ENCODE assay signal across 9 mouse cellular contexts in genomic region chr10:77606855-77607254, GRCm38 (mm10). TPM values are rescaled to one million over a fixed set of nuclear protein-coding genes. Genes with fewer than 3 reads are reported as not detected.
DNase-seq lines count a peak whose midpoint lies in the region; ATAC-seq and TF ChIP-seq lines count a peak whose summit lies in the region.
"Had no signal": no experiment of that assay in that cellular context is flagged by ENCODE, and none has a peak within 500 bp of the region (broad histone marks: within the 10 kb centered on the region; RNA-seq: fewer than 3 reads in every experiment).

No protein-coding gene starts in this region.

- peak; percentile 5 for ATAC-seq in embryonic facial prominence, embryonic 14.5 days (ENCODE audit: low read depth)
- ATAC-seq in intestine, postnatal 0 days = peak; percentile 3; the same call in 1 of the 2 replicates

- peak; percentile 30 to 36 for DNase-seq in spleen, postnatal 36 days (ENCODE audit: low spot score in 2 of 2)
- no peak for DNase-seq in spleen, postnatal 10 days (ENCODE audit: low spot score in 2 of 2)
- no peak for DNase-seq in embryonic facial prominence, embryonic 14.5 days (ENCODE audit: low spot score)
- peak; percentile 82 for DNase-seq in naive thymus-derived CD4-positive, alpha-beta T cell, adult 2 months (ENCODE audit: low read depth)
- no peak for DNase-seq in c-Kit-positive CD71-positive TER-119-positive erythroid progenitor cells, embryonic 14.5 days (ENCODE audit: low spot score)
- no peak for DNase-seq in urinary bladder, postnatal 36 days (ENCODE audit: low spot score in 2 of 2)
- DNase-seq in adrenal gland, adult 2 months = no peak

- no peaks in the 10 kb centered on the region for H3K27me3 ChIP-seq in embryonic facial prominence, embryonic 14.5 days (replicated peaks; ENCODE audit: control insufficient read depth, insufficient read depth, low read length)
- H3K27me3 ChIP-seq in intestine, postnatal 0 days (replicated peaks; ENCODE audit: control insufficient read depth, insufficient read depth, low read length) = no peaks in the 10 kb centered on the region

- peak overlapping the region; percentile 97 for H3K27ac ChIP-seq in embryonic facial prominence, embryonic 14.5 days (replicated peaks; ENCODE audit: low read depth, low read length)
- H3K27ac ChIP-seq in intestine, postnatal 0 days (ENCODE audit: low read depth, low read length) = peak overlapping the region; percentile 98

- H3K4me1 ChIP-seq in embryonic facial prominence, embryonic 14.5 days (ENCODE audit: control insufficient read depth, insufficient read depth, low read length) = peaks cover 15% of the 10 kb centered on the region; the same call in 1 of the 2 replicates
- H3K4me1 ChIP-seq in intestine, postnatal 0 days (replicated peaks; ENCODE audit: control insufficient read depth, insufficient read depth, low read length) = no peaks in the 10 kb centered on the region

- no peaks in the 10 kb centered on the region for H3K9me3 ChIP-seq in embryonic facial prominence, embryonic 14.5 days (ENCODE audit: control insufficient read depth, low read length)
- no peaks in the 10 kb centered on the region for H3K9me3 ChIP-seq in intestine, postnatal 0 days (ENCODE audit: control insufficient read depth)

- WGBS in embryonic facial prominence, embryonic 14.5 days = 47% methylated on average over 7 of the region's 7 CpGs
- 15% methylated on average over 7 of the region's 7 CpGs for WGBS in intestine, postnatal 0 days

- H3K4me3 ChIP-seq in embryonic facial prominence, embryonic 14.5 days (ENCODE audit: low read depth, low read length) = peak overlapping the region; percentile 66
- peak overlapping the region; percentile 69 for H3K4me3 ChIP-seq in intestine, postnatal 0 days (ENCODE audit: low read depth, low read length)

- H3K36me3 ChIP-seq in embryonic facial prominence, embryonic 14.5 days (ENCODE audit: control insufficient read depth, insufficient read depth, low read length) = peaks cover 34% of the 10 kb centered on the region
- peaks cover 23% of the 10 kb centered on the region for H3K36me3 ChIP-seq in intestine, postnatal 0 days (ENCODE audit: control insufficient read depth, insufficient read depth)

- H3K9ac ChIP-seq in embryonic facial prominence, embryonic 14.5 days (ENCODE audit: low read depth, low read length) = peak overlapping the region; percentile 89
- peak overlapping the region; percentile 82 for H3K9ac ChIP-seq in intestine, postnatal 0 days (ENCODE audit: low read depth, low read length)

- H3K4me2 ChIP-seq in embryonic facial prominence, embryonic 14.5 days (ENCODE audit: low read depth, low read length) = peak overlapping the region; percentile 75
- H3K4me2 ChIP-seq in intestine, postnatal 0 days (replicated peaks; ENCODE audit: low read depth) = peak overlapping the region; percentile 70

- no peak for TF ChIP-seq CTCF in intestine, postnatal 0 days (IDR thresholded peaks at IDR 0.05; ENCODE audit: low read depth)

RNA-seq across cellular contexts. Expression of gene Gm49325, which starts 0.9 kb away (rescaled TPM):
- 4.1 and 7.4 TPM in 2 replicates for polyA plus RNA-seq in embryonic facial prominence, embryonic 14.5 days (2014; fragmentation: Nextera tagmentation; extraction: Ambion mirVana)
- 18.9 TPM in 2 replicates for polyA plus RNA-seq in intestine, postnatal 0 days (2015; fragmentation: Nextera tagmentation; extraction: Ambion mirVana)
- total RNA-seq in adrenal gland, adult 2 months (2021) = 10 to 100 TPM; 27.5 to 28.5 TPM
- not detected in 2 replicates for polyA plus RNA-seq in adrenal gland, adult 2 months (2012; rRNA removed)
- polyA plus RNA-seq: gonadal fat pad, adult 2 months had no signal

RNA-seq across cellular contexts. Expression of gene Sumo3, which starts 1.0 kb away (rescaled TPM):
- 261 and 281 TPM in 2 replicates for polyA plus RNA-seq in embryonic facial prominence, embryonic 14.5 days (2014; fragmentation: Nextera tagmentation; extraction: Ambion mirVana)
- polyA plus RNA-seq in intestine, postnatal 0 days (2015; fragmentation: Nextera tagmentation; extraction: Ambion mirVana) = 256 and 269 TPM in 2 replicates
- 100 to 1,000 TPM in 1 of 2 experiments, 10 to 100 TPM in 1; 97.7 to 104 TPM for total RNA-seq in adrenal gland, adult 2 months (2021)
- 83.8 and 91.1 TPM in 2 replicates for polyA plus RNA-seq in adrenal gland, adult 2 months (2012; rRNA removed)

RNA-seq across cellular contexts. Expression of gene Ube2g2, which starts 15.2 kb away (rescaled TPM):
- polyA plus RNA-seq in embryonic facial prominence, embryonic 14.5 days (2014; fragmentation: Nextera tagmentation; extraction: Ambion mirVana) = 66.1 and 69.5 TPM in 2 replicates
- 36.4 and 37.8 TPM in 2 replicates for polyA plus RNA-seq in intestine, postnatal 0 days (2015; fragmentation: Nextera tagmentation; extraction: Ambion mirVana)
- total RNA-seq in adrenal gland, adult 2 months (2021) = 10 to 100 TPM; 50.0 to 55.0 TPM
- 27.9 and 37.4 TPM in 2 replicates for polyA plus RNA-seq in adrenal gland, adult 2 months (2012; rRNA removed)

RNA-seq across cellular contexts. Expression of gene Pttg1ip, which starts 25.3 kb away (rescaled TPM):
- polyA plus RNA-seq in embryonic facial prominence, embryonic 14.5 days (2014; fragmentation: Nextera tagmentation; extraction: Ambion mirVana) = 135 and 143 TPM in 2 replicates
- 200 and 201 TPM in 2 replicates for polyA plus RNA-seq in intestine, postnatal 0 days (2015; fragmentation: Nextera tagmentation; extraction: Ambion mirVana)
- 100 to 1,000 TPM; 174 to 202 TPM for total RNA-seq in adrenal gland, adult 2 months (2021)
- polyA plus RNA-seq in adrenal gland, adult 2 months (2012; rRNA removed) = 127 and 165 TPM in 2 replicates

Comparison
In these comparisons a context has a peak if more than half of its experiments do, and no peak if none do; other contexts are left out.
1. DNase-seq: peak in spleen, postnatal 36 days (2 of 2) and naive thymus-derived CD4-positive, alpha-beta T cell, adult 2 months (single experiment); none in spleen, postnatal 10 days (0 of 2), embryonic facial prominence, embryonic 14.5 days (single experiment), c-Kit-positive CD71-positive TER-119-positive erythroid progenitor cells, embryonic 14.5 days (single experiment), urinary bladder, postnatal 36 days (0 of 2) and adrenal gland, adult 2 months (single experiment).